Mouse (Mus musculus) heart, adult 2 months (tissue): ENCODE measurements at regions not wholly inside any gene's neighbourhood (a gene's known extent, or its start where the extent isn't known, plus 50 kb on each side); places are given as distances from the start of the nearest gene placed in this dataset.
A peak's percentile ranks its signal among the peaks of the same experiment; 100 is the strongest.

Experiments
- DNase-seq, 2 experiments: peaks; one replicate each; pipeline ENCODE4 v3.0.0; 2021
- H3K27ac ChIP-seq: fragments of 200-600 bp; 2 replicates; pipeline ENCODE4 v1.8.1; 2022
- H3K27me3 ChIP-seq: fragments of 200-500 bp; 2 replicates; pipeline ENCODE4 v1.6.1; 2012; ENCODE audit warnings: mild to moderate bottlenecking, low read length, inconsistent platforms, mixed read lengths; ENCODE audit not compliant: control insufficient read depth, insufficient read depth
- H3K36me3 ChIP-seq: fragments of 200-500 bp; 2 replicates; pipeline ENCODE4 v1.6.1; 2012; ENCODE audit warnings: low read length, inconsistent platforms; ENCODE audit not compliant: control insufficient read depth, insufficient read depth
- H3K4me1 ChIP-seq: fragments of 200-500 bp; 2 replicates; pipeline ENCODE4 v1.6.1; 2011; ENCODE audit warnings: low read length; ENCODE audit not compliant: control insufficient read depth, insufficient read depth
- H3K4me3 ChIP-seq: fragments of 200-600 bp; 2 replicates; pipeline ENCODE4 v1.8.1; 2022
- H3K79me2 ChIP-seq: fragments of 200-500 bp; replicated peaks from 2 replicates; pipeline ENCODE4 v1.6.1; 2012; ENCODE audit warnings: mild to moderate bottlenecking, inconsistent platforms, low read length, moderate library complexity, mixed read lengths; ENCODE audit not compliant: control insufficient read depth, insufficient read depth
- H3K9ac ChIP-seq: fragments of 200-500 bp; 2 replicates; pipeline ENCODE4 v1.6.1; 2012; ENCODE audit warnings: low read depth, mild to moderate bottlenecking, control low read depth, inconsistent platforms, low read length, mixed read lengths
- CTCF ChIP-seq: fragments of 200-600 bp; IDR thresholded peaks from 2 replicates; pipeline ENCODE4 v1.8.1; 2022; ENCODE audit warnings: antibody characterized with exemption, mild to moderate bottlenecking, moderate library complexity
- EP300 ChIP-seq: fragments of 200-500 bp; IDR thresholded peaks from 2 replicates; pipeline ENCODE4 v1.6.1; 2011; ENCODE audit warnings: low read depth, low read length, control low read depth; ENCODE audit not compliant: insufficient read depth
- POLR2A ChIP-seq: fragments of 200-500 bp; IDR thresholded peaks from 2 replicates; pipeline ENCODE4 v1.6.1; 2011; ENCODE audit warnings: mild to moderate bottlenecking, low read depth, low read length, control low read depth; ENCODE audit not compliant: insufficient read depth
- WGBS: fragments of 180-500 bp; shearing (Covaris S2); methylation state at CpG from one replicate; pipeline ENCODE4 v1.1.7; 2018; 5-methylcytosine and 5-hydroxymethylcytosine counted together
- intact Hi-C: fragments of 180-260 bp; cut with DNase I; formaldehyde crosslinking; loops from one replicate; pipeline ENCODE4 v1.15.1; 2025

DNA sequence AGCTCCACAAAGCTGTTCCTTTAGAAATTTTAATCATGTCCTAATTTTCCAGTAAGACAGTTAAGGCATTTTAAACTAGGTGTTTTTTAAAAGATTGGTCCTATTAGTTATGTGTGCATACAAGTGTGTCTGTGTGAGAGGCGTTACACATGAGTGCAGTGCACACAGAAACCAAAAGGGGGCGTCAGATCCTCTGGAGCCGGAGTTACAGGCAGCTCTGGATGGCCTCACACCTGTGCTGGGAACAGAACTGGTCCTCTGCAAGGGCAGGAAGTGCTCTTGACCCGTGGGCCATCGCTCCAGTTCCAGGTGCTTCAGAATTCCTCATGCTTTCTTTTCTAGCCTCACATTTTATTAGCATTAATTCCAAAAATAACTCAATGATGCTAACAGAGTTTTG is 122.3 kb downstream of the Kctd15 start:
- no peak for DNase-seq
- Histone ChIP-seq H3K4me3 (no peak overlapping the region), H3K36me3 (no peaks in the 10 kb centered on the region), H3K27me3 (no peaks in the 10 kb centered on the region), H3K27ac (no peak overlapping the region), H3K4me1 (no peaks in the 10 kb centered on the region), H3K9ac (no peak overlapping the region), H3K79me2 (no peaks in the 10 kb centered on the region)
- WGBS, result 67% methylated on average over 5 of the region's 5 CpGs
- TF ChIP-seq CTCF (no peak), POLR2A (no peak), EP300 (no peak)
- intact Hi-C loops, result no loop called here

DNA sequence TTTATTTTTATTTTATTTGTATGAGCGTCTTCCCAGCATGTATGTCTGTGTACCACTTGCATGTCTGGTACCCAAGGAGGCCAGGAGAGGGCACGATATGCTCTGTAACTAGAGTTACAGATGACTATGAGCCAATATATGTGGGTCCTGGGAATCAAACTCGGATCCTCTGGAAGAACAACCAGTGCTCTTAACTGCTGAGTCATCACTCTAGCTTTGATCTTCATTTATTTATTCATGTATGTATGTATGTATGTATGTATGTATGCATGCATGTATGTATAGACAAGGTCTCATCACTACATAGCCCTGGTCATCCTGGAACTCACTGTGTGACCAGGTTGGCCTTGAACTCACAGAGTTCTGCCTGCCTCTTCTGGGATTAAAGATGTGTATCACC is 124.9 kb downstream of the Kctd15 start:
- Histone ChIP-seq H3K27ac (no peak overlapping the region), H3K4me3 (no peak overlapping the region), H3K9ac (no peak overlapping the region), H3K27me3 (no peaks in the 10 kb centered on the region), H3K79me2 (no peaks in the 10 kb centered on the region), H3K36me3 (no peaks in the 10 kb centered on the region), H3K4me1 (no peaks in the 10 kb centered on the region)
- intact Hi-C loops, result no loop called here
- WGBS, result 86% methylated on average over 3 of the region's 3 CpGs
- DNase-seq, result no peak
- TF ChIP-seq POLR2A, result no peak
- no peak for TF ChIP-seq EP300
- TF ChIP-seq CTCF, result no peak

DNA sequence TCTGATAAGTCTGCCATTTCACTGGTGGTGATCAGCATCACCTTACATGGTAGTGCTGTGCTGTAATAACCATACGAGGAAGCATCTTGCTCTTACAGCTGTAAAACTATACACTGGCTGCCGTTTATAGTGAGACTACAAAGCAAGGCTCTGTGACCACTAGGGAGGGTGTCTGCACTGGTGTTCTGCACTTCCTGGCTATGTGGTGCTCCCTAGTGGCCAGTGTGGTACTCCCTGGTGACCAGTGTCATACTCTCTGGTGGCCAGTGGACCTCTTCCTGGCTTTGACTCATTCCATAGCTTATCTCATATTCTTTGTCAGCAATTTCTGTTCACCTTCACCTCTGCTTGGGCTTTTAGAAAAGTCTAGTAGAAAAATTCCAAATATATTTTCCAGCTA is 114.7 kb upstream of the Lsm14a start:
- H3K36me3 ChIP-seq, result no peaks in the 10 kb centered on the region
- intact Hi-C loops, result no loop called here
- H3K27me3 ChIP-seq, result no peaks in the 10 kb centered on the region; the same call in 1 of the 2 replicates
- DNase-seq, result no peak
- no peak overlapping the region for H3K27ac ChIP-seq
- WGBS, result 77% methylated on average over 2 of the region's 2 CpGs
- H3K9ac ChIP-seq, result no peak overlapping the region
- no peaks in the 10 kb centered on the region for H3K4me1 ChIP-seq
- TF ChIP-seq EP300 (no peak), CTCF (peak; percentile 13; the same call in 1 of the 2 replicates), POLR2A (no peak)
- no peaks in the 10 kb centered on the region for H3K79me2 ChIP-seq
- H3K4me3 ChIP-seq, result no peak overlapping the region

DNA sequence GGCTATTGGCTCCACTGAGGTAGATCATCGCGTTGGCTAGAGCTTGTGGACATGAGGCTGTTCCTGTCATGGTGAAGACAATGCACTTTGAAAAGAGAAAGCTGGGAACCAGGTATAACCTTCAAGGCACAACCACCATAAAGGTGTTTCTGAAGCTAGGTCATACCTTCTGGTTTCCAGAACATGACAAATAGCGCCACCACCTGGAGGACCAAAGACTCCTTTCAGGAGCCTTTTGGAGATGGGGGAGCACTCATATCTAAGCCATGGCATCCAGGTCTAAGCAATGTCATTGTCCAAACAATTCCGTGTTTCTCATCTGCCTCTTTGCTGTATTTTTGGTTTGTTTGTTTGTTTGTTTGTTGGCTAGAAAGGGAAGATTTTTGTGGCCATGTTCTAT is 113.7 kb upstream of the Lsm14a start:
- Histone ChIP-seq H3K9ac (no peak overlapping the region), H3K36me3 (no peaks in the 10 kb centered on the region), H3K4me3 (no peak overlapping the region), H3K27me3 (peaks cover 2% of the 10 kb centered on the region; the same call in 1 of the 2 replicates), H3K4me1 (no peaks in the 10 kb centered on the region), H3K27ac (no peak overlapping the region), H3K79me2 (no peaks in the 10 kb centered on the region)
- DNase-seq, result no peak
- TF ChIP-seq CTCF (no peak), EP300 (no peak), POLR2A (no peak)
- WGBS, result 57% methylated on average over 4 of the region's 4 CpGs
- intact Hi-C loops, result no loop called here

DNA sequence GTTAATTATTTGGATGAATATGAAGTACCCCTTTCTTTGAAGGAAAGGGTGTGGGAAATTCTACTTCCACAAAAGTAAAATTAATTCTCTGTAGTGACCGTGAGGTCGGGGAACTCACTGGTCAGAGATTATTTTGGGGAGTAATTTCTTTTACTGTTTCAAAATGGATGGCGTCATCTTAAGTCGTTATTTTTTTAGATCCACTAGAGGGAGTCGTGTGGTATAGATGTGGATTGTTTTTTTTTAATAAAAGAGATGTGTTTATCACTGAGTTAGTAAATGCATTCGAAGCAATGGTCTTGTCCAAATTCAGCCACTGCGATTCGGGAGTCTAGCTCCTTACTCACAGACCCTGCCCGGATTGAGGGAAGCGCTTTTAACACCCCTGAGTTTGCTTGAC is 100.8 kb upstream of the Lsm14a start:
- intact Hi-C loops, result loop anchor here (1.0 to 5.0 kb wide), 2 partner anchors 163 to 178 kb away; partner anchors contain the start of gene Kctd15
- Histone ChIP-seq H3K4me1 (no peaks in the 10 kb centered on the region), H3K9ac (no peak overlapping the region), H3K27me3 (no peaks in the 10 kb centered on the region), H3K36me3 (no peaks in the 10 kb centered on the region), H3K4me3 (no peak overlapping the region), H3K79me2 (no peaks in the 10 kb centered on the region), H3K27ac (no peak overlapping the region)
- WGBS, result 51% methylated on average over 10 of the region's 10 CpGs
- TF ChIP-seq CTCF (peak; percentile 55), EP300 (no peak)
- no peak for DNase-seq

DNA sequence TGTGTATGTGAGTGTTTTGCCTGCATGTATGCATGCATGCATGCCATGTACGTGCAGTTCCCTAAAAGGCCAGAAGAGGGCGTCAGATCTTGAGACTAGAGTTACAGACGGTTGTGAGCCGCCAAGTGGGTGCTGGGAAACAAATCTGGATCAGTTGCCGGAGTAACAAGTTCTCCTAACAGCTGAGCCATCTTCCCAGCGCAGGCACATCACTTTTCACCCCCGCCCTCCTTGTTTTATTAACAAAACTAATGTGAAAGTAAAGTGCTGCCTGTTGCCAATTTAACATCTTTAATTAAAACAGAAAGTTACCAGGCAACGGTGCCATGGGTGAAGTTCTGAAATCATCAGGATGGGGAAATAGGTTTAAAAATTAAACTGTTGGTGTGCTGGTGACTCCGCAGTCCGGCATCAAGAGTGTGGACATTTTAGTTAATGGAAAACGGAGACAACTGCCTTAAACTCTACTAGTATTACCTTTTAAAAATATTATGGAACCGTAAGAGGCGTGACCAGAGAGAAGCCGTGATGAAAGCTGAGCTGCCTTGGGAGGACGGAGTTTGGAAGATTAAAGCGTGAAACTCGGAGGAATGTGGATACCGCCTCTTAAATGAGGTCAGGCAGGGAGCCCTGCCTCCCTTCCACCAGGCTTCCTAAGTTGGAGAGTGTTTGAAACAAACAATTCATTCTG is 91.9 kb upstream of the Lsm14a start:
- Histone ChIP-seq H3K4me1 (no peaks in the 10 kb centered on the region; the same call in 1 of the 2 replicates), H3K27me3 (no peaks in the 10 kb centered on the region), H3K4me3 (no peak overlapping the region), H3K27ac (no peak overlapping the region), H3K36me3 (no peaks in the 10 kb centered on the region), H3K9ac (no peak overlapping the region), H3K79me2 (no peaks in the 10 kb centered on the region)
- DNase-seq, result no peak
- intact Hi-C loops, result no loop called here
- TF ChIP-seq CTCF (peak; percentile 25), POLR2A (no peak), EP300 (no peak)
- WGBS, result 78% methylated on average over 18 of the region's 18 CpGs
